Mouse (Mus musculus) intestine, postnatal 0 days (tissue): ENCODE data around the gene Mgat5. TPM values are rescaled to one million over a fixed set of nuclear protein-coding genes. Genes with fewer than 3 reads are reported as not detected.
A peak's percentile ranks its signal among the peaks of the same experiment; 100 is the strongest.

ENCODE experiments used
- ATAC-seq: fragments of 200-750 bp; cut with Nextera tagmentation; 2 replicates; pipeline ENCODE4 v1.8.0; 2017; ENCODE audit warnings: mild to moderate bottlenecking, moderate TSS enrichment, moderate library complexity
- H3K27ac ChIP-seq: fragments of 300-500 bp; sonication (generic); 2 replicates; pipeline ENCODE4 v1.5.1; 2014; ENCODE audit warnings: mild to moderate bottlenecking, low read depth, low read length, moderate library complexity
- H3K27me3 ChIP-seq: fragments of 300-500 bp; sonication (generic); replicated peaks from 2 replicates; pipeline ENCODE4 v1.6.1; 2014; ENCODE audit warnings: low read length, mixed read lengths; ENCODE audit not compliant: control insufficient read depth, insufficient read depth
- H3K36me3 ChIP-seq: fragments of 300-500 bp; sonication (generic); 2 replicates; pipeline ENCODE4 v1.6.1; 2014; ENCODE audit warnings: mild to moderate bottlenecking, moderate library complexity; ENCODE audit not compliant: control insufficient read depth, insufficient read depth
- H3K4me1 ChIP-seq: fragments of 300-500 bp; sonication (generic); replicated peaks from 2 replicates; pipeline ENCODE4 v1.6.1; 2014; ENCODE audit warnings: antibody characterized with exemption, low read length, mixed read lengths; ENCODE audit not compliant: control insufficient read depth, insufficient read depth
- H3K4me2 ChIP-seq: fragments of 300-500 bp; sonication (generic); replicated peaks from 2 replicates; pipeline ENCODE4 v1.6.1; 2014; ENCODE audit warnings: low read depth, mild to moderate bottlenecking, moderate library complexity
- H3K4me3 ChIP-seq: fragments of 300-500 bp; sonication (generic); 2 replicates; pipeline ENCODE4 v1.5.1; 2014; ENCODE audit warnings: low read depth, low read length
- H3K9ac ChIP-seq: fragments of 300-500 bp; sonication (generic); 2 replicates; pipeline ENCODE4 v1.6.1; 2014; ENCODE audit warnings: mild to moderate bottlenecking, low read depth, low read length
- H3K9me3 ChIP-seq: fragments of 300-500 bp; sonication (generic); 2 replicates; pipeline ENCODE4 v1.6.1; 2016; ENCODE audit warnings: mixed run types; ENCODE audit not compliant: control insufficient read depth
- CTCF ChIP-seq: sonication (generic); IDR thresholded peaks from 2 replicates; pipeline ENCODE4 v1.5.1; 2016; ENCODE audit warnings: low read depth, mild to moderate bottlenecking, control low read depth, antibody characterized with exemption, moderate library complexity
- WGBS: fragments of 180-500 bp; shearing (Covaris S2); extraction: QIAGEN DNeasy Blood & Tissue Kit; methylation state at CpG from one replicate; pipeline ENCODE4 v1.1.7; 2014; 5-methylcytosine and 5-hydroxymethylcytosine counted together
- polyA plus RNA-seq: library from polyadenylated mRNA; unstranded; fragments of >200 nt; fragmentation: Nextera tagmentation; extraction: Ambion mirVana; gene quantifications from 2 replicates; pipeline ENCODE4 v1.2.1, GENCODE M21; 2015

Mgat5 gene
- polyA plus RNA-seq, 1 experiment from 2014 or later = 4.1 TPM

DNA sequence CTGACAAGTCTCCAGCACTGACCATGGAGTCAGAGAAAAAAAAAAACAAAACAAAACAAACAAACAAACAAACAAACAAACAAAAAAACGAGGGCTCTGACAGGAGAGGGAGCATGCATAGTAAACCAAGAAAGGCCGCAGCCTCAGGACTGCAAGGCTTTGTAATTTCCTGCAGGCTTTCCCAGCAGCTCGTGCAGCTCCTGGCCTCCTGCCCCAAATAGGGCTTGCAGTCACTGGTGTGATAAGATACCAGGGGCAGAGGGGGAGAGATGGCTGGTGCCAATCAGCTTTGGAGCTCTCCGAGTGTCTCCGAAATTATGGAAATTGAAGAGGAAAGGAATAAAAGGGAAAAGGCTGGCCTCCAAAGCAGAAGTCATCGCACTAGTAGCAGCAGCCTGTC is 260.5 kb downstream of the Mgat5 start:
- ATAC-seq = no peak
- Histone ChIP-seq H3K4me2 (no peak overlapping the region), H3K4me1 (no peaks in the 10 kb centered on the region), H3K9me3 (no peaks in the 10 kb centered on the region), H3K27ac (no peak overlapping the region), H3K9ac (no peak overlapping the region), H3K27me3 (no peaks in the 10 kb centered on the region), H3K36me3 (peaks cover 32% of the 10 kb centered on the region), H3K4me3 (no peak overlapping the region)
- WGBS = 70% methylated on average over 6 of the region's 6 CpGs
- TF ChIP-seq CTCF = no peak

DNA sequence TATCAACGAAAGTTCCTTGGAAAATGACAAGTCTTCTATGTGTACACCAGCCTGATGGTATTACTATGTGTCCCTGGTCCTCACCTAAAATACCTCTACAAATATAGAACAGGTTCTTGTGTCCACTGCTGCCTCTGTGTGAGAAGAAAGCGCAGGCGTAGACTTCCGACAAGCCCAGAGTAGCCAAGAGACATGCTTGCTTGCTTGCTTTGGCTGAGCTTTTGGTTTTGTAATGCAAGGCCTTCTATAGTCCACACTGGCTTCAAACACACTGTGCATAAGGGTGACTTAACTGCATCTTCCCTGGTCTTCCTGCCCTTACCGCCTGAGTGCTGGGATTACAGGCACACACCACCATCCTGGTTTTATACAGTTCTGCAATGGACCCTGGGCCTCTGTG is 262.4 kb downstream of the Mgat5 start:
- H3K9ac ChIP-seq = no peak overlapping the region
- H3K4me1 ChIP-seq = no peaks in the 10 kb centered on the region
- WGBS = 96% methylated on average over 5 of the region's 5 CpGs
- no peaks in the 10 kb centered on the region for H3K27me3 ChIP-seq
- no peak overlapping the region for H3K4me3 ChIP-seq
- ATAC-seq = no peak
- H3K4me2 ChIP-seq = no peak overlapping the region
- peaks cover 33% of the 10 kb centered on the region for H3K36me3 ChIP-seq
- no peak overlapping the region for H3K27ac ChIP-seq
- TF ChIP-seq CTCF = no peak
- no peaks in the 10 kb centered on the region for H3K9me3 ChIP-seq

DNA sequence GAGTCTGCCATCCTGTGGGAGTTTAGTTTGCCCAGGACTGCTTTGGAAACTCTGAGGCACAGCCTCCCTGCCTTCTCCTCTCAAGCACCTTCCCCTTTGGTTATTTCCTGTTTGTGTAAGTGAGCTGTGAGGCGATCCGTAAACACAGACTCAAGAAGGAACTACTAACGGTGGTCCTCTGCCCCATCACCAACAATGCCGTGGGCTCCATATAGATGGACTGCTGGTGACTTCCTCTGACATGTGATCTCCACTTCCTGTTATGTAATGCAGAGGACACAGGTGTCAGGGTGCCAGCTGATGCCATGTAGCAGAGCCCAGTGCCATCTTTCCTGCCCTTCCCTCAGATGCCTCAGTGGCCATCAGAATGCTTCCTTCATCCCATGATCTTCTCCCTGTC is 265.4 kb downstream of the Mgat5 start:
- peaks cover 41% of the 10 kb centered on the region for H3K36me3 ChIP-seq
- WGBS = 71% methylated on average over 4 of the region's 4 CpGs
- no peak for TF ChIP-seq CTCF
- no peaks in the 10 kb centered on the region for H3K9me3 ChIP-seq
- no peak overlapping the region for H3K9ac ChIP-seq
- H3K27ac ChIP-seq = no peak overlapping the region
- no peak for ATAC-seq
- H3K4me3 ChIP-seq = no peak overlapping the region
- H3K27me3 ChIP-seq = no peaks in the 10 kb centered on the region
- H3K4me1 ChIP-seq = no peaks in the 10 kb centered on the region
- no peak overlapping the region for H3K4me2 ChIP-seq

DNA sequence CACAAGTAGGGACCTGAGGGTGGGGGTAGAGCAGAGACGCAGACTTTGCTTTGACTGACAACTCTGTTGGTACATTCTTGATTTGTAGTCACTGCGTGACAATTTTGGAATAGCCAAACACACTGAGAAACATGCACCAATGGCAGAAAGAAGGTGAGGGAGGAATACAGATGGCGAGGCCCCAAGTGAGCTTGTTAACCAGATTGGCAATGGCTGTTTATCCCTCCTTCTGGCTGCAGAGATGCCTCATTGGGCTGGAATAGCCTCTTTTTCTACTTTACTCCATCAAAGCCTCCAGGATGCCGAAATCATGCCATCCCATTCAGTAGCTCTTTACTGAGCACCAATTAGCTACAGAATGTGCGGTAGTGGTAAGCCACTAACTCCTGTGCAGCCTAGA is 270.9 kb downstream of the Mgat5 start:
- Histone ChIP-seq H3K36me3 (peaks cover 71% of the 10 kb centered on the region), H3K9ac (no peak overlapping the region), H3K27ac (no peak overlapping the region), H3K27me3 (no peaks in the 10 kb centered on the region), H3K4me2 (no peak overlapping the region), H3K4me3 (no peak overlapping the region), H3K4me1 (no peaks in the 10 kb centered on the region), H3K9me3 (no peaks in the 10 kb centered on the region)
- 95% methylated on average over 5 of the region's 5 CpGs for WGBS
- ATAC-seq = no peak
- no peak for TF ChIP-seq CTCF

DNA sequence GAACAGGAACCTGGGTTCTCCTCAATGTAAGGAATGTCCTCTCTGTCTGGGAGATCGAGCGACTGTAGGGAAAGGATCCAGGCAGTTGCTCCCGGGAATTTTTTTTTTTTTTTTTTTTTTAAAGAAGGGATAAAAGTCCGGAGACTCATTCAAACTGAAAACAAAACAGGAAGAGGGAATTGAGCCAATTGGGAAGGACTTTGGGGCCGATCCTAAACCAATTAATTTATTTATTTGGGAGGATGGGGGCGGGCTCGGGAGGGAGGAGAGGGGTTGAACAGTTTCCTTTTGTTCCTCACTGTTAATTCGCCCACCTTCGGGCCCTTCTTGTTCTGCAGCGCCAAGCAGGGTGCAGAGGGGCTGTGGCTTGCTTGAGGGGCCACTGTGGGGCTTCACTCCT is 278.1 kb downstream of the Mgat5 start:
- Histone ChIP-seq H3K4me3 (no peak overlapping the region), H3K4me1 (no peaks in the 10 kb centered on the region), H3K27ac (no peak overlapping the region), H3K9ac (no peak overlapping the region), H3K27me3 (no peaks in the 10 kb centered on the region), H3K36me3 (peaks cover 44% of the 10 kb centered on the region), H3K4me2 (no peak overlapping the region), H3K9me3 (no peaks in the 10 kb centered on the region)
- ATAC-seq = no peak
- no peak for TF ChIP-seq CTCF
- 74% methylated on average over 10 of the region's 10 CpGs for WGBS

DNA sequence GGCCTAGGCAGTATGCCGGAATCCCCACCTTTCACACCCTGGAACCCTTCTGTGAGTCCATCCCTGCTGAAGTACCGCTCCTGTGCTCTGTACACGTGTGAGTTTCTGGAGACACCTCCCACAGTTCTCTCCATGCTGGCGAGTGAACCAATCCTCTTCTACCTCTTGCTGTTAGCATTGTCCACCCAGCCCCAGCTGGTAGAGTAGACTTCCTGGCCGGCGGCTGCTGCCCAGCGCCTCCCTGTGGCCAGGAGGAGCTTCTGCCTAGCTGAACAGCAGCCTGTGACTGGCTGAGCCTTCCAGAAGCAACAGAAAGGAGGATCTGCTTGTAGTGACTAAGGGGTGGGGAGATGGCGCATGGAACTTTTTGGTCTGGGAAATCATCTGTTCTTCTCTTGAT is 279.4 kb downstream of the Mgat5 start:
- Histone ChIP-seq H3K27ac (no peak overlapping the region), H3K9me3 (no peaks in the 10 kb centered on the region), H3K27me3 (no peaks in the 10 kb centered on the region), H3K4me1 (no peaks in the 10 kb centered on the region), H3K36me3 (peaks cover 31% of the 10 kb centered on the region), H3K4me2 (no peak overlapping the region), H3K4me3 (no peak overlapping the region), H3K9ac (no peak overlapping the region)
- ATAC-seq = no peak
- 94% methylated on average over 8 of the region's 8 CpGs for WGBS
- TF ChIP-seq CTCF = peak; percentile 34; the same call in 1 of the 2 replicates

DNA sequence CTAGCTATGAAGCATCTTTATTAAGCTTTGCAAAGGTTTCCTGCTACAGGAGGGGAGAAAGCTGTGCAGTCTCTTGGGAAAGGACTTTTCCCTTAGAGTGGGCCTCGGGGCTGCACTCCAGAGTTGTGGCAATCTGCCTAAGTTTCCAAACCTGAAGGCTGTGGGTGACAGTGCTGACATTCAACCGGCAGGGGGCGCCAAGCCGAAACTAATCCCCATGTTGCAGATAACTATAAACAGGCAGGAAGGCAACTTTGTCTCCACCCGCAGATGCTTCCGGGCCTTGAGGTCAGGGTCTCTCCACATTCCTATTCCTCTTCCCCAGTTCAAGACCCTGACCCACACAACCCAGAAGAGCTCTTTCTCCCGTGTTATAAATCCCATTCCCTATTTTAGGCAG is 280.0 kb downstream of the Mgat5 start:
- peak; percentile 76 for TF ChIP-seq CTCF
- Histone ChIP-seq H3K4me2 (no peak overlapping the region), H3K9ac (no peak overlapping the region), H3K36me3 (peaks cover 31% of the 10 kb centered on the region), H3K27me3 (no peaks in the 10 kb centered on the region), H3K4me1 (no peaks in the 10 kb centered on the region), H3K4me3 (no peak overlapping the region), H3K9me3 (no peaks in the 10 kb centered on the region), H3K27ac (no peak overlapping the region)
- 42% methylated on average over 7 of the region's 7 CpGs for WGBS
- no peak for ATAC-seq
